Mouse (Mus musculus): Measurements from ENCODE around the gene Cycs.

- no peak for TF ChIP-seq POLR2A (IDR thresholded peaks at IDR 0.05; ENCODE audit: insufficient read length, low read depth)
- no peak for TF ChIP-seq MAX (IDR thresholded peaks at IDR 0.05; ENCODE audit: low read depth)
- no peak for TF ChIP-seq USF1 (IDR thresholded peaks at IDR 0.05; ENCODE audit: low read depth)
These were observed 8.8 kb downstream of the Cycs start for GRCm38 (mm10) chr6:50557566-50557965.

Data from myocyte (in vitro differentiated cells).